Mouse (Mus musculus) hindbrain, embryonic 12.5 days (tissue): ENCODE measurements at regions not wholly inside any gene's neighbourhood (a gene's known extent, or its start where the extent isn't known, plus 50 kb on each side); places are given as distances from the start of the nearest gene placed in this dataset.

Experiments used
- ATAC-seq: fragments of 200-750 bp; cut with Nextera tagmentation; 2 replicates; pipeline ENCODE4 v1.8.0; 2017; ENCODE audit warnings: moderate TSS enrichment; ENCODE audit not compliant: low FRiP score
- H3K27ac ChIP-seq: fragments of 300-500 bp; sonication (generic); 2 replicates; pipeline ENCODE4 v1.5.1; 2016; ENCODE audit warnings: mild to moderate bottlenecking
- H3K27me3 ChIP-seq: fragments of 300-500 bp; sonication (generic); 2 replicates; pipeline ENCODE4 v1.6.1; 2016; ENCODE audit warnings: mild to moderate bottlenecking
- H3K36me3 ChIP-seq: fragments of 300-500 bp; sonication (generic); 2 replicates; pipeline ENCODE4 v1.6.1; 2016; ENCODE audit warnings: mild to moderate bottlenecking
- H3K4me1 ChIP-seq: fragments of 300-500 bp; sonication (generic); 2 replicates; pipeline ENCODE4 v1.6.1; 2016
- H3K4me2 ChIP-seq: fragments of 300-500 bp; sonication (generic); replicated peaks from 2 replicates; pipeline ENCODE4 v1.6.1; 2016; ENCODE audit warnings: mild to moderate bottlenecking
- H3K4me3 ChIP-seq: fragments of 300-500 bp; sonication (generic); 2 replicates; pipeline ENCODE4 v1.5.1; 2016; ENCODE audit warnings: mild to moderate bottlenecking
- H3K9ac ChIP-seq: fragments of 300-500 bp; sonication (generic); 2 replicates; pipeline ENCODE4 v1.6.1; 2016; ENCODE audit warnings: mild to moderate bottlenecking, moderate library complexity
- H3K9me3 ChIP-seq: fragments of 300-500 bp; sonication (generic); replicated peaks from 2 replicates; pipeline ENCODE4 v1.6.1; 2016; ENCODE audit warnings: mild to moderate bottlenecking
- WGBS: fragments of 180-500 bp; shearing (Covaris S2); methylation state at CpG from one replicate; pipeline ENCODE4 v1.1.7; 2016; 5-methylcytosine and 5-hydroxymethylcytosine counted together

- WGBS, result 85% methylated on average over 5 of the region's 5 CpGs
- no peak for ATAC-seq
- no peaks in the 10 kb centered on the region for H3K36me3 ChIP-seq
- H3K4me2 ChIP-seq, result no peak overlapping the region
- H3K9me3 ChIP-seq, result no peaks in the 10 kb centered on the region
- no peak overlapping the region for H3K9ac ChIP-seq
- no peaks in the 10 kb centered on the region for H3K4me1 ChIP-seq
- H3K27me3 ChIP-seq, result no peaks in the 10 kb centered on the region
- no peak overlapping the region for H3K4me3 ChIP-seq
- no peak overlapping the region for H3K27ac ChIP-seq
Observed at GRCm38 (mm10) chr10:125467503-125467902, 78.2 kb upstream of the Slc16a7 start.

GRCm38 (mm10) chr10:125488350-125488749 lies 99.1 kb upstream of the Slc16a7 start:
- WGBS, result 81% methylated on average over 3 of the region's 3 CpGs
- Histone ChIP-seq H3K4me1 (no peaks in the 10 kb centered on the region), H3K27me3 (no peaks in the 10 kb centered on the region), H3K4me2 (no peak overlapping the region), H3K27ac (no peak overlapping the region), H3K36me3 (no peaks in the 10 kb centered on the region), H3K4me3 (no peak overlapping the region), H3K9ac (no peak overlapping the region), H3K9me3 (no peaks in the 10 kb centered on the region)
- ATAC-seq, result no peak

GRCm38 (mm10) chr10:125490395-125490794 lies 101.1 kb upstream of the Slc16a7 start:
- H3K4me2 ChIP-seq, result no peak overlapping the region
- H3K9me3 ChIP-seq, result no peaks in the 10 kb centered on the region
- no peak for ATAC-seq
- H3K36me3 ChIP-seq, result no peaks in the 10 kb centered on the region
- no peak overlapping the region for H3K27ac ChIP-seq
- H3K4me3 ChIP-seq, result no peak overlapping the region
- no peak overlapping the region for H3K9ac ChIP-seq
- 57% methylated on average over 4 of the region's 4 CpGs for WGBS
- no peaks in the 10 kb centered on the region for H3K27me3 ChIP-seq
- H3K4me1 ChIP-seq, result no peaks in the 10 kb centered on the region

- Histone ChIP-seq H3K27ac (no peak overlapping the region), H3K4me1 (no peaks in the 10 kb centered on the region), H3K36me3 (no peaks in the 10 kb centered on the region), H3K4me2 (no peak overlapping the region), H3K9me3 (no peaks in the 10 kb centered on the region), H3K9ac (no peak overlapping the region), H3K27me3 (no peaks in the 10 kb centered on the region), H3K4me3 (no peak overlapping the region)
- WGBS, result 73% methylated on average over 4 of the region's 4 CpGs
- no peak for ATAC-seq
Observed at GRCm38 (mm10) chr10:125494489-125494888, 105.2 kb upstream of the Slc16a7 start.

GRCm38 (mm10) chr10:125498347-125498746 lies 109.1 kb upstream of the Slc16a7 start:
- Histone ChIP-seq H3K9me3 (peaks cover 3% of the 10 kb centered on the region; the same call in 1 of the 2 replicates), H3K27me3 (no peaks in the 10 kb centered on the region), H3K4me2 (no peak overlapping the region), H3K4me1 (no peaks in the 10 kb centered on the region), H3K4me3 (no peak overlapping the region), H3K36me3 (no peaks in the 10 kb centered on the region), H3K9ac (no peak overlapping the region), H3K27ac (no peak overlapping the region)
- ATAC-seq, result no peak
- 43% methylated on average over 1 of the region's 1 CpGs for WGBS

GRCm38 (mm10) chr10:125500338-125500737 lies 111.1 kb upstream of the Slc16a7 start:
- H3K27me3 ChIP-seq, result no peaks in the 10 kb centered on the region
- no peak overlapping the region for H3K27ac ChIP-seq
- H3K4me1 ChIP-seq, result no peaks in the 10 kb centered on the region
- ATAC-seq, result no peak
- no peak overlapping the region for H3K9ac ChIP-seq
- no peaks in the 10 kb centered on the region for H3K36me3 ChIP-seq
- WGBS, result 73% methylated on average over 4 of the region's 4 CpGs
- H3K4me2 ChIP-seq, result no peak overlapping the region
- no peak overlapping the region for H3K4me3 ChIP-seq
- H3K9me3 ChIP-seq, result peaks cover 3% of the 10 kb centered on the region; the same call in 1 of the 2 replicates

GRCm38 (mm10) chr10:125515026-125515425 lies 125.8 kb upstream of the Slc16a7 start:
- ATAC-seq, result no peak
- no peaks in the 10 kb centered on the region for H3K36me3 ChIP-seq
- H3K4me1 ChIP-seq, result no peaks in the 10 kb centered on the region
- H3K27ac ChIP-seq, result no peak overlapping the region
- no peak overlapping the region for H3K4me3 ChIP-seq
- H3K4me2 ChIP-seq, result no peak overlapping the region
- no peaks in the 10 kb centered on the region for H3K9me3 ChIP-seq
- 75% methylated on average over 5 of the region's 5 CpGs for WGBS
- no peaks in the 10 kb centered on the region for H3K27me3 ChIP-seq
- H3K9ac ChIP-seq, result no peak overlapping the region

- H3K4me2 ChIP-seq, result no peak overlapping the region
- no peak overlapping the region for H3K9ac ChIP-seq
- H3K27me3 ChIP-seq, result no peaks in the 10 kb centered on the region
- no peaks in the 10 kb centered on the region for H3K36me3 ChIP-seq
- H3K27ac ChIP-seq, result no peak overlapping the region
- WGBS, result 91% methylated on average over 6 of the region's 6 CpGs
- H3K4me3 ChIP-seq, result no peak overlapping the region
- no peaks in the 10 kb centered on the region for H3K9me3 ChIP-seq
- ATAC-seq, result no peak
- no peaks in the 10 kb centered on the region for H3K4me1 ChIP-seq
Observed at GRCm38 (mm10) chr10:125530876-125531275, 141.6 kb upstream of the Slc16a7 start.

- Histone ChIP-seq H3K4me1 (no peaks in the 10 kb centered on the region), H3K4me3 (no peak overlapping the region), H3K9me3 (no peaks in the 10 kb centered on the region), H3K27ac (no peak overlapping the region), H3K36me3 (no peaks in the 10 kb centered on the region), H3K9ac (no peak overlapping the region), H3K27me3 (no peaks in the 10 kb centered on the region), H3K4me2 (no peak overlapping the region)
- ATAC-seq, result no peak
- 38% methylated on average over 1 of the region's 1 CpGs for WGBS
Observed at GRCm38 (mm10) chr10:125538316-125538715, 149.1 kb upstream of the Slc16a7 start.

- Histone ChIP-seq H3K4me3 (no peak overlapping the region), H3K4me1 (no peaks in the 10 kb centered on the region), H3K9ac (no peak overlapping the region), H3K27me3 (no peaks in the 10 kb centered on the region), H3K4me2 (no peak overlapping the region), H3K9me3 (no peaks in the 10 kb centered on the region), H3K27ac (no peak overlapping the region), H3K36me3 (no peaks in the 10 kb centered on the region)
- WGBS, result 43% methylated on average over 7 of the region's 7 CpGs
- peak; percentile 64 for ATAC-seq
Observed at GRCm38 (mm10) chr10:125586489-125587147, 197.4 kb upstream of the Slc16a7 start.

GRCm38 (mm10) chr10:125593006-125593405 lies 203.7 kb upstream of the Slc16a7 start:
- Histone ChIP-seq H3K9me3 (no peaks in the 10 kb centered on the region), H3K4me1 (no peaks in the 10 kb centered on the region), H3K4me3 (no peak overlapping the region), H3K36me3 (no peaks in the 10 kb centered on the region), H3K27ac (no peak overlapping the region), H3K27me3 (no peaks in the 10 kb centered on the region), H3K4me2 (no peak overlapping the region), H3K9ac (no peak overlapping the region)
- ATAC-seq, result no peak
- WGBS, result 91% methylated on average over 5 of the region's 5 CpGs

GRCm38 (mm10) chr10:125607787-125608617 lies 218.7 kb upstream of the Slc16a7 start:
- no peak overlapping the region for H3K4me2 ChIP-seq
- H3K9me3 ChIP-seq, result no peaks in the 10 kb centered on the region
- no peaks in the 10 kb centered on the region for H3K36me3 ChIP-seq
- peak; percentile 66 for ATAC-seq
- no peak overlapping the region for H3K4me3 ChIP-seq
- peaks cover 2% of the 10 kb centered on the region; the same call in 1 of the 2 replicates for H3K4me1 ChIP-seq
- no peak overlapping the region for H3K27ac ChIP-seq
- 61% methylated on average over 10 of the region's 10 CpGs for WGBS
- no peaks in the 10 kb centered on the region for H3K27me3 ChIP-seq
- H3K9ac ChIP-seq, result no peak overlapping the region

- Histone ChIP-seq H3K4me1 (peaks cover 2% of the 10 kb centered on the region; the same call in 1 of the 2 replicates), H3K27me3 (no peaks in the 10 kb centered on the region), H3K9ac (no peak overlapping the region), H3K9me3 (no peaks in the 10 kb centered on the region), H3K4me3 (no peak overlapping the region), H3K27ac (no peak overlapping the region), H3K36me3 (no peaks in the 10 kb centered on the region), H3K4me2 (no peak overlapping the region)
- ATAC-seq, result no peak
- 85% methylated on average over 5 of the region's 5 CpGs for WGBS
Observed at GRCm38 (mm10) chr10:125610353-125610752, 221.1 kb upstream of the Slc16a7 start.
